Mouse (Mus musculus): ENCODE data around the gene Olfr480.

- no peak for TF ChIP-seq CTCF (conservative IDR thresholded peaks at IDR 0.05; ENCODE audit: low read length)
- TF ChIP-seq POU5F1 (IDR thresholded peaks at IDR 0.05; ENCODE audit: borderline replicate concordance, low read length) = no peak
- no peak for TF ChIP-seq NANOG (IDR thresholded peaks at IDR 0.05; ENCODE audit: borderline replicate concordance, low read length)
Observed at GRCm38 (mm10) chr7:108079555-108079954, 12.4 kb upstream of the Olfr480 start, which contains the start of gene Olfr481.
